Mouse (Mus musculus) cerebellum, adult 2 months (tissue): ENCODE measurements around the gene Duoxa1.

ENCODE experiments used
- CTCF ChIP-seq: fragments of 200-500 bp; IDR thresholded peaks from 2 replicates; pipeline ENCODE4 v1.5.1; 2011; ENCODE audit warnings: low read depth, mild to moderate bottlenecking, control low read depth, low read length, moderate library complexity, borderline replicate concordance; ENCODE audit not compliant: insufficient read depth
- POLR2A ChIP-seq: fragments of 200-500 bp; IDR thresholded peaks from 2 replicates; pipeline ENCODE4 v1.6.1; 2011; ENCODE audit warnings: low read length, control low read depth, borderline replicate concordance; ENCODE audit not compliant: insufficient read depth

- TF ChIP-seq POLR2A (no peak), CTCF (no peak)
Observed at GRCm38 (mm10) chr2:122264690-122265089, 48.8 kb downstream of the Duoxa1 start.
